Mouse (Mus musculus) spleen, postnatal 4 days (tissue): ENCODE data around the gene Med27.

Experiments used
- DNase-seq, 2 experiments: peaks; one replicate each; pipeline ENCODE4 v3.0.0; 2022; ENCODE audit warnings: low spot score in 2 of 2

The Med27 gene

DNA sequence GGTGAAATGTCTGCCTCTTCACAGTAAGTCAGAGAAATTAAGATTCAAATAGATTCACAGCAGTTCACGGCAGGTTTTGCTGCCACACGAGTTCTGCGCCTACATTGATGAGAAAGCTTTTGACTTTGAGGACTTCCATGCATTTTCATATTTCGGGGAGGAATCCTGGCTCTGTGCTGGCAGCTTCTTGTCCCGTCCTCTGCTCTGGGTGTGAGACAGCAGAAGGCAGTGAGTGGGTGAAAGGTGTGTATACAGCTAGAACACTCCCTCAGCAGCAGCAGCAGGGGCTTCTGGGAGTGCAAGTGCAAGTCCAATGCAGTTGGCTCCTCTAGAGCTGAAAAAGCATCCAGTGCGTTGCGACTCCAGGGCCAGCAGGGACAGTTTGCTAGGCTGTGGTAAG is 53.6 kb downstream of the Med27 start:
- DNase-seq, result no peak

DNA sequence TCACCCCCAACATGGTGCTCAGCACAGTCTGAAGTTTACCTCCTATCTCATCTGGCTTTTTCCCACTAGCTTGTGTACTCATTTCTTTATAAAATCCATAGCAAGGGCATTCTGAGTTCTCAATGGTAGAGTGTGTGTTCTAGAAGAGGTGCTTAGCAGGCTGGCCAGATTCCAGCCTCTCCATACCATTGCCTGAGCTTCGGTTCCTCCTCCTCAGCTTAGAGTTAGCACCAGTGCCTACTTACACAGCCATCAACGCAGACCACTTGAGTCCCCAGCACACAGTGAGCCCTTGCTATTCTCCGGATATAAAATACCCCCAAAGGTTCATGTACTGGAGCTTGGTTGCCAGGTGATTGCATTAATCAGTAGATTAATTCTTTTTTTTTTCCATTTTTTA is 54.2 kb downstream of the Med27 start:
- no peak for DNase-seq

DNA sequence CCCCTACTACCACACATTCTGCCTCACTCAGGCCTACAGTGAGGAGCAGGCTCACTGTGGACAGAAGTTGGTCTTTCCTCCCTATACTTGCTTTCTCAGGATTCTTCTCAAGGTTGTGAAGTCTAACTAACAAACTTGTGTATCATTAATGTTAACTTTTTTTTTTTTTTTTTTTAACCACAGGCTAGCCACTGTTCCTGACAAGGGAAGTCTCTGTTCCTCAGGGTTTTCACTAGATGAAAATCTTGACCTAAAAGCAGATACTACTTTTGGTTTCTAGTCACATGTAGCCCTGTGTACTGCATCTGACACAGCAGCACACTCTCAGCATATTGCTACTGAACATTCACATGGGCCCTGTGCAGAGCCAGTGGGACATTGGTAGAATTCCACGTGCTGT is 55.2 kb downstream of the Med27 start:
- DNase-seq, result no peak

DNA sequence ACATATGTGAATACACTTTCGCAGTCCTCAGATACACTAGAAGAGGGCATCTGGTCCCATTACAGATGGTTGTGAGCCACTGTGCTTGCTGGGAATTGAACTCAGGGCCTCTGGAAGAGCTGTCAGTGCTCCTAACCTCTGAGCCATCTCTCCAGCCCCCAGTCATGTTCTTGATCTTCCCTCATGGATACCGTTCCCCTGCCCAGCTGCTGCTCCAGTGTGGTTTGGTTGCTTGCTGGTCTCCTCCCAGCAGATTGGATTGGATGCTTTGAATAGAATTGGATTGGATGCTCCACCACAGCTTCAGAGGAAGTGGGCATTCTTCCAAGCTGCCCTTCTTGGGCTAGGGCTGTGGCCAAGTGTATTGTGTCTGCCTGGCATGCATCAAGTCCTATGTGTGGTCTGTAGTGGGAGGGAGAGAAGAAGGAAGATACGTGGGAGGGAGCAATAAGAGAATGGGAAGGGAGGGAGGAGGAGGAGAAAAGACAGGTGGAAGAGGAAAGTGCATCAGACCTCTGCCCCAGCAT is 56.0 kb downstream of the Med27 start:
- no peak for DNase-seq

DNA sequence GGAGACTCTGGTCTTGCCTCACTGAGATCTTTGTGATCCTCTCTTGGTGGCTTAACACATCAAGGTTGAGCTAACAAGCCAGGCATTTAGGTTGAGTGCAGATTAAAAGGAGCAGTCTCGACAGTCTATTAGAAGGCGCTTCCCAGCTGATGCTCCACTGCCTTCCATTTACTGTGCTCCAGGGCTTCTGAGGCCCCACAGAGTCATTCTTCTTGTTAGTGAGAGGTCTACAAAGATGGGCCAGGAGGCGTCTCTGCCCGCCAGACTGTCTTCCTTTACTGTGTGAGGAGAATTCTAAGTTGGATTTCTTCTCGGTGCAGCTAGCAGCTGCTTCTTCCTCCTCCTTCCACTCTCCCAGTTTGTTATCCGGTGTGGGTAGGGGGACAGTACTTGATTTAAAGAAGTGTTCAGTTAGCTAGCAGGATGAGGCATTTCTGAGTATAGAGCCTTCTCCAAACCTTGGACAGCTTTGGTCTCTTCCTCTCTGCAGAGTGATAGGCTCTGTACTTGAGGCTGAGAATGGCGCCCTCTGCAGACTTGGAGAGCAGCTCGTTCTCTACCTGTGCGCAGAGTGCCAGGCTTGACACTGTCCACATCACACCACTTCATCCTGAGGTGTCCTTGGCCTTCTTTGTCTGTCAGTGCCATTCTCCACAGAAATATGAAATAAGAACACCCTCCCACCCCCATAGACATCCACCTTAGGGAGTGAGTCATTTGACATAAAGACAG is 57.3 kb downstream of the Med27 start:
- DNase-seq, result no peak

DNA sequence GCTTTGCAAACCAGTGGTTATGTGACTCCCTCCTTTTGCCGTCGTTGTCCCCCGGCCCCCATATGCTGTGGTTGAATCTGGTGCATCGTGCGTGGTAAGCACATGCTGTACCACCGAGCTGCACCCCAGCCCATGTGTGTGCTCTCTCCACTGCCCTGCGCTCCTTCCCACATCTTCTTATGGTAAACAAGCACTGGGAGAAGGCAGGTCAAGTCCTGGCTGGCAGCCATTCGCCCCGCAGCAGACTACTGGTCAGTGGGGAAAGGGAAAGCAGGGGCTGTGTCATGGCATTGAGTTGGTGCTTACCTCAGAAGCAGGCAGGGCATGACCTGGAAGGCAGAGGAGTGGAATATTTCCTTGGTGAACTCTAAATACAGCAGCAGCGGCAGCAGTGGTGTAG is 58.3 kb downstream of the Med27 start:
- no peak for DNase-seq

DNA sequence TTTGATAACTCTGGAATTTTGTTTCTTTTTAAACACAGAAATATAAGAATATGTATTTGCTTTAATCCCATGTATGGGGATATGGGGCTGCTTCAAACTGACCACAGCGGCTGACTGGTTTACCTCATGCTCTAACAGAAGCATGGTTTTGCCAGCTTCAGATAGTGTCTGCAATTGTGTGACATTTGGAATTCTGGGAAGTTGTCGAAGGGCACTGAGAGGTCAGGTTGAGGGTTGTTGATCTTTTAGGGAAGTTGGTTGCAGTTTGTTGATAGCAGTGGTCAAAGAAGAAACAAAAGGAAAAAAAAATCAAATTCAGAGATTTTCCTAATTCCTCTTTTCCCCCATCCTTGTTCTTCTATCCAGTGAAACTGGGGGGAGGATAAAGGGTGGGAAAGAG is 59.2 kb downstream of the Med27 start:
- DNase-seq, result no peak

DNA sequence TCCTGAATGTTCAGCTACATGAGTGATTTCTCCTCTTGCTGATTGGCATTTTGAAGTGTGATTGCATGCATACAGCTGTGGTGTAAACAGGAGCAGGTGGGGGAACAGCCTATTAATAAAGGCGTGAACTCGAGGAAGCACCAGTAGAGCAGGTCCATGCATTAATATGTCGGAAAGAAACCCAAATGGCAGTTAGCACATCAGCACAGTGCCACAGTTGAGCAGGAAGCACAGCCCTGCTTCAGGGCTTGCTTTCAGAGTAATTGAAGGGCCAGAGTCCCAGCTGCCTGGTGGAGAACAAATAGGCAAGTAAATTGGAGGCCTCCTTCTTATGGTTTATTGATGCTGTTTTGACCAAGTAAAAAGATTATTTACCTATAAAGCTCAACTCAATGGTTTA is 60.7 kb downstream of the Med27 start:
- no peak for DNase-seq

DNA sequence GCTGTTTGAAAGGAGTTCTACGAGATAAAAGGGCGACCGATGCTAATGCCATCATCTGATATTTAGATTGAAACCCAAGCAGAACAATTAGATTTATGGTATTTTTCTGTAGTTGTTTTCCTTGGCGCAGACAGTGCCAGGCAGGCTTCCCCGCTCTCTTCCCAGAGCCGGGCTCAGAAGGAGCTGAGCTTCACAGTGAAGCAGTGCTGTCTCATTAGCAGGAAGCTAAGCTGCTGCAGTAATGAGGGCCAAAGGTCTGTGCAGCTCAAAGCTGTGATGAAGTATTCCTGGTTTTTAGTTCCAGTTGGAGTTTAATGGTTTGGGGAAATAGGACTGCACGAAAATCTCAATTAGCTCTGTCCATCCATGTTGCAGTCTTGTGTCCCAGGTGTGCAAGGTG is 61.1 kb downstream of the Med27 start:
- no peak for DNase-seq

DNA sequence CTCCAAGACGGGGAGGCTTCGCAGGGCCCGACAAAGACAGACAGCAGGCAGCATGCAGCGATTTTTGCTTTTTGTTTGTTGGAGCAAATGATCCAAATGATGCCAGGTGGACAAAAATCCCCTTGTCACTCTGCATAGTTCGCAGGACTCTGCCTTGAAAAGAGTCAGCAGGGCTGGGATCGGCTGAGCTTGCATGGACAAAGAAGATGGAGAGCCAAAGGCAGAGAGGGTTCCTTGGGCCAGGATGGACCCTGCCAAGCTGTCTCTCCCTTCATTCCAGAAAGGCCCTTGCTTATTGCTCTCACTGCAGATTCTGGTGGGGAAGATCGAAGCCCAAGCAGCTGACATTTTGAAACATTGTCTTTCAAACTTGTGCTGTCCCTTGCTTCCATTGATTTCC is 64.3 kb downstream of the Med27 start:
- no peak for DNase-seq

DNA sequence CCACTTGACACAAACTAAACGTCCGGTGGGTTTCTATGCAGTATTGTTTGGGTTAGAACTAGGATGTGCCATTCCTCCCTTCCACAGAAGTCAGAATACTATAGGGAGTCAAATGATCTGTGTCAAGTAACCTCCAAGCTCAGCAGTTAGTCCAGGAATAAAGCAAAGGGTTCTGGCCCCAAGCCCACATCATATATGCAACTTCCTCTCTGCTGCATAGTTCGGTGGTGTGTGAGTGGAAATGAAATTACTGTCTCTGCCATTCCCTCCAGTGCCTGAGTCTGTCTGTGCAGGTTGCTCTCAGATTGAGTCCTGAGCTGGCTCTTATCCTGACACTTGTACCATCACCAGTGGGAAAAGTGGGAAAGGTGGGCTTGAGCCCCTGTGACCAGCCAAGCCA is 65.8 kb downstream of the Med27 start:
- no peak for DNase-seq

DNA sequence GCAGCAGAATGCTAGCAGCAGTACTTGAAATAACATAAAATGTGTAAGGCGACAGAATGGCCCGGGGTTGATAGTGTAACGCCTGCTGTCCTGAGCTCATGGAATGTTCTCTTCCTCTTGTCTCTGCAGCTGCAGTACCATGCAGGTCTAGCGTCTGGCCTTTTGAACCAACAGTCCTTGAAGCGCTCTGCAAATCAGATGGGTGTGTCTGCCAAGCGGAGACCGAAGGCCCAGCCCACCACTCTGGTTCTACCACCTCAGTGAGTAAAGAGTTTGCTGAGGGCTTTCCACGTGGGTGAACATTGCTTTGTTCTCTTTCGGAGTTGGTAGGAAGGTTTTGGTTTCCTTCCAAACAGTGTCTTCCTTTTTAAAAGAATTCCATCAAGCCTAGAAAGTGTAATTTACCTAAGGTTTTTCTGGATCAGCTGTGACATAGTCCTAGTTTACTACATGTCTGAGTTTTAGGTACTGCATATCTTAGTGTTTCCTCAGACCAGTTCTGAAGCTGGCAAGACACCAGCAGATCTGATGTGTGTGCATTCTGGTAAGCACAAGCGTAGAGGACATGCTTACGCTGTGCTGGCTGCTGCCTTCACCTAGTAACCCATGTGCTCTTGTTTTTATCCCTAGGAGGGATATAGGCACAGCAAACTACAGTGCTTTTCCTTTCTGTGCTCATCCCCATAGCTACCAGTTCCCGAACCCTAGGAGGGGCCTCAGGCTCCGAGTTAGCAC is 66.8 kb downstream of the Med27 start:
- DNase-seq, result no peak

DNA sequence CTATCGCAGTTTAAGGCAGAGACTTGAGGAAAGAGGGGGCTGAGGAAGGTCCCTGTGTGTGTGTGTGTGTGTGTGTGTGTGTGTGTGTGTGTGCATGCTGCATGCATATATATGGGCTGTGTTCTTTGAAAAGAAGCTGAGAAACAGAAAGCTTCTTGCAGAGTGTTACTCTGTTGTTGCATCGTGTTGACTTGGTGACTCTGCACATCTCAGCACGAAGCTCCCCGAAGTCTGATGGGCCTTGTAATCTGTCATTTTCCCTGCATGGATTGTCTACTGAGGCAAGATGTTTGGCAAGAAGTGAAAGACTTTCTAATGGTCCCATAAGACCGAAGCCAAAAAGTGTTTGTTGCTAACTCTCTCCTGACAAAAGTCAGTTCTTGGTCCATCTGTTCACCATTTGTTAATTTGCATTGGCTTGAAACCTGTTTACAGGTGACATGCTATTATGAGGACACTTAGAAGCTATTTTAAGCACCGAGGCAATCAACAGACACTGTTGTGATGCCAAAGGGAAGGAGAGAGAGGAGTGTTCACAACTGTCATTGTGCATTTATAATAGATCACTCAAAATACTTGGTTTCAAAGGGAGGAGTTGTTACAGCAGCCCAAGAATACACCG is 68.3 kb downstream of the Med27 start:
- no peak for DNase-seq

DNA sequence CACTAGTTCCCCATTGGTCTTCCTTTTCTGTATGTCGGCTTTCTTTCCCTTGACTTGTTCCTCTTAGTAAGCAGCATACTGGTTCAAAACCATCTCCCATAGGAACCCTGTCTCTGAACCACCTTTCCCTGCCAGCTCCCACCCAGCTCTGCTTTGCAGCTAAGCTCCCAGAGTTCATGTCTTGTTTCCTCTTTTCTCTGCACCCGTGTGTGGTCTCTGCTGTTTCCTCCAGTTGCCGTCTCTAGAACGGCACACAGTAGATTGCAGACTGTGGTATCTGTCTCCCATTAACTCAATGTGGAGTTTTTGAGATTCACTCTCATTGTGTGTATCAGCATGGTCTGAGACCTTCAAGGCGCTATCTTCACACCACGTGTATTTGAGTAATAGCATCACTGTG is 71.9 kb downstream of the Med27 start:
- no peak for DNase-seq

DNA sequence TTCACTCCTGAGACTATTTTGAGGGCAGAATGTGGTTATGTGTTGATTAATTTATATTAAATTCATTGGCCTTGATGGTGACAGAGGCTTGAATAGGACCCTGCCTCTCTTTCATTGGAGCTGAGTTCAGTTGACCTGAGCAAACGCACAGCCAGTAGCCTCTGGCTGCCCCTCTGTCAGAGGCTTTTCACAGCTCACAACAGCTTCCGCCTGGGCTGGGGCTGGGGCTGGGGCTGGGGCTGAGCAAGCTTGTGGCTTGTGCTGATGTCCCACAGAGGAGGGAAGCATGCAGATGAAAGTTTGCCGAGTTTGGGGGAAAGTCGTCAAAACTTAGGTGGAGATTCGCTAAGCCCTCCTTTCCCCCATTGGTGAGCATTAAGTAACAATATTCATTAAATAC is 72.8 kb downstream of the Med27 start:
- DNase-seq, result no peak

DNA sequence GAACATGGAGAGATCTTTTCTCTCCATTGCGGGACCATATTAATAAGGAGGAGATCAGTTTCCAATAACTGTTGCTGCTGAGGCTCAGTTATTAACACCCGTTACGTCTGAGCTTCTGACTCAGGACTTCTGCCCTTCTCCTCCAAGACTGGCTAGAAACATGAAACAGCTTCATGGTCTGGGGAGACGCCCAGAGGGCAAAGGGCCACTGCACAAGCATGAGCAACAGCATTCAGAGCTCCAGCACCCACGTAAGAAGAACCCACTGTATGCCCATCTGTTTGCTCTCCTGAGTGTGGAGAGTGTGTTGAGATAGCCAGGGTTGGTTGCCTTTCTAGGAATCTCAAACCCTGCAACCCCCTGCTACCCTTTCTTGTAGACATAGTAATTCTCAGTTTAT is 73.3 kb downstream of the Med27 start:
- DNase-seq, result no peak

DNA sequence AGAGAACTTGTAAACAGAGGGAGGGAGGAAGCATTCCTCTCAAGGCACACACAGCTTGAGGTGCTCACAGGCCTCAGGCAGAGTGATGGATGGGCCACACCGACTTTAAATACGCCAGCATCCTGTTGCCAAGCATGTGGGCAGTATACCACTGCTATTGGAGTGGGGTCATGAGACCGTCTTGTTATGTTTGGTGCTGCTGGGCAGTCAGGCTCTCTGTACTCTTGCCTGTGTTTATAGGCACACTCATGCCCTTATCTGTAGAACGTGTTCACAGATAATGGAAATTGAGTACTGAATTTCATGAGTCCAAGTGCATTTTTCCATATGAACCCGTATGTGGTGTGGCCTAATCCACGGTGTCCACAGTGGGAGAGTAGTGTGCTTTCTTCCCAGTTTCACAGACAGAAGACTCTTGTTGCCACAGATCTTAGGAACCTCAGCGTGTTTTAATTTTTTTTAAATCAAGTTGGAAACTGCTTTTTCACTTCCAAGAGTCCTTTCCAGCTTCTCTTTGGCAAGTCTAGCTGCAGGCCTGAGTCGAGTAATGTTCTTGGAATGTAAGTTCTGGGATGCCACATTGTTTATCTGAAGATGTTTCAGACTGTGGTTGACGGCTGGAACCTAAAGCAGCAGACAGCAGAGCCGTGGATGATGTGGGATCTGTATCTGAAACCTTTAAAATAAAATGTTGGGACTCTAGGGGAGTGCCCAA is 75.7 kb downstream of the Med27 start:
- DNase-seq, result no peak

DNA sequence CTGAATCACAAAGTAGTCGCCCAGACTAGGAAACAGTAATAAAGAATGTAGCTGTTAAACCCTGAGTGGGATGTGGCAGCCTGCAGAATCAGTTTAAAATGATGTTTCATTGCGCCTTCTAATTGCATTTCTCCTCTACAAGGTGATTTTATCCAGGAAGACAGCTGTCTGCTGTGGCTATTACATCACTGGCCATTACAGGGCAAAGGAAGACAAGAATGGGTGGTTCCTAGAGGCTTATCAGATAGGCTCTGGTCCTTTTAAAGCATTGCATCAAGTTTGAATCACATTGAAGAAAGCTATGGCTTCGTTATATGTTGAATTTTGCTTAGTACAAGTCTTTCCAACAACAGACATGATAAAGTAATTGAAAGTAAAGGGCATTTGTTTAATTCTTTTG is 76.4 kb downstream of the Med27 start:
- no peak for DNase-seq

DNA sequence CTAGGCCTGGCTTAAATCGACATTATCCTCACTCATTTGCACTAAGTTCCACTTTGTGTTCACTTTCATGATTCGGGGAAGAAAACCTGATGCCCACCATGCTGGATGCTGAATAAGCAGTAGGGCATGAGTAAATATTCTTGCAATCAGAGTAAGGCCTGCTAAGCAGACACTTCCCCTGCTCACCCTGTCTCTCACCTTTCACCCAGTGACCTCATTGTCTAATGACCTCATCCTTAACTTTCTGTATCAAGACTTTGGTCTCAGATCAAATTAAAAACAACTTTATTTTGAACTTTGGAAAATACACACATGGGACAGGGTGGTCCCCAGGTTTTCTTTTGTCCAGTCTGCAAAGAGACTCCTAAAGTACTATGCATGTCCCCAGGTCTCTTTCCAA is 78.8 kb downstream of the Med27 start:
- DNase-seq, result no peak

DNA sequence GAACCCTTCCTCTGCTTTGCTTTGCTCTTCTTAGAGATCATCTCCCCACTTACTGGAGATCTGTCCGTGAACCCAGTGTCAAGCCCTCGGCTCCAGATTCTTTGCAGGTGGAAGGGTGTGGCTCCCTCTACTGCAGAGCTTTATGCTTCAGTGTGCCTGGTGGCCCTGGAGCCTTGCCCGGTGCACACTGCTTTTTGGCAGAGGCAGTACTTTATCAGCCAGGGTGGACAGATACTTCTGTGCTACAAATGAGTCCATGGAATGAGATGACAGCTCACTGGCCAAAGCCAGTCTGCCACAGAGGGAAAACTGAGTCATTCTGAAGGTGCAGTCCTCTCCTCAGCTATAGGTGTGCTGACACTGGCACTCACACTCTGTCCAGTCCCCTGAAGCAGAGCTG is 80.1 kb downstream of the Med27 start:
- no peak for DNase-seq

DNA sequence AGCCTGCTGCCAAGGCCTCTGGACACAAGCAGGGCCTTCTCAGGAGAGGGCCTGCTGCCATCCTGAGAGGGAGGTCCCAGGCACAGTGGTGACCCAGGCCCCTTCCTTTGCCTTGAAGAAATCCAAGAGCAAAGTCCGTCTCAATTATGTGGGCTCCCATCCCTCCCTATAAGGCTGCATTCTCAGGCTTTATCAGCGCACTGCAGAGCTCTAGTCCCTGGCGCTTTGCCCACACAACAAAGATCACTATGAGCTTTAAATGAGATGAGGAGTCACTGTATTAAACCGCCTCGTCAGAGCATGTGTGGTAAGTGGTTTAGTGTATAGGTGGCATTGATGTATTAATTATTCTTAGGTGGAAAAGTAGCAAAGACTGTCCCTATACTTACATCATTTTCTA is 85.9 kb downstream of the Med27 start:
- DNase-seq, result no peak

DNA sequence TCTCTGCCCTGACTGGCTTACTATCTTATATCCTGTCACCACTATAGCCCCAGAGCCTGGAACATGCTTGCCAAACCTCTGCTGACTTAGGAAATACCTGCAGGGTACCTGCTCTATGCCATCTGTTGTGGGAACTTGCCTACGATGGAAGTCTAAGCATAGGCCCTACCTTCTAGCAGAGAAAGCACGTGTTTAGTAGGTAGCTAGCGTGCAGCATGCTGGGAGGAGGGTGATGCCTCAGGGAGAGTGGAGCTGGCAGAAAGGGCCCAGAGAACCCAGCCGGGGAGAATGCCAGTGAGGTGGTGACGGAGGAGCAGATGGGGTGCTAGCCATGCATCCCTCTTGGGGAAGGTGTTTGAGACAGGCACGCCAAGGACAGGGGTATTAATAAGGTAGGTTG is 89.8 kb downstream of the Med27 start:
- DNase-seq, result no peak
